Mouse (Mus musculus) urinary bladder, postnatal 25 days (tissue): Measurements from ENCODE around the gene Syt12.

Experiments used
- DNase-seq: peaks from one replicate; pipeline ENCODE4 v3.0.0; 2022; ENCODE audit warnings: low spot score

Gene Syt12

GRCm38 (mm10) chr19:4477345-4478189 is at the start of gene Syt12:
TSS of gene Syt12 (minus strand) at chr19:4477447.
- peak; percentile 54 for DNase-seq

GRCm38 (mm10) chr19:4521426-4522050 is 44.3 kb upstream of the Syt12 start:
- no peak for DNase-seq

GRCm38 (mm10) chr19:4517483-4517882 is 40.2 kb upstream of the Syt12 start:
- DNase-seq = no peak

- no peak for DNase-seq
Observed at GRCm38 (mm10) chr19:4516288-4516687, 39.0 kb upstream of the Syt12 start.

- no peak for DNase-seq
Observed at GRCm38 (mm10) chr19:4515746-4516145, 38.5 kb upstream of the Syt12 start.

- DNase-seq = no peak
Observed at GRCm38 (mm10) chr19:4513236-4513858, 36.1 kb upstream of the Syt12 start.

GRCm38 (mm10) chr19:4511116-4511841 is 34.0 kb upstream of the Syt12 start:
- DNase-seq = no peak

- DNase-seq = peak; percentile 93
Observed at GRCm38 (mm10) chr19:4509986-4510963, 33.0 kb upstream of the Syt12 start, which contains the start of gene Pcx. TSS of gene Pcx (plus strand) at chr19:4510472.

GRCm38 (mm10) chr19:4507746-4508145 is 30.5 kb upstream of the Syt12 start:
- DNase-seq = no peak

GRCm38 (mm10) chr19:4504830-4505229 is 27.6 kb upstream of the Syt12 start:
- DNase-seq = no peak

- no peak for DNase-seq
Observed at GRCm38 (mm10) chr19:4502701-4503100, 25.5 kb upstream of the Syt12 start.

- no peak for DNase-seq
Observed at GRCm38 (mm10) chr19:4498062-4498933, 21.1 kb upstream of the Syt12 start, which contains the start of gene 2010003K11Rik. TSS of gene 2010003K11Rik (minus strand) at chr19:4498583.

GRCm38 (mm10) chr19:4497263-4497973 is 20.2 kb upstream of the Syt12 start:
- peak; percentile 68 for DNase-seq

- DNase-seq = no peak
Observed at GRCm38 (mm10) chr19:4496535-4497262, 19.5 kb upstream of the Syt12 start.

- DNase-seq = no peak
Observed at GRCm38 (mm10) chr19:4495814-4496213, 18.6 kb upstream of the Syt12 start.

- DNase-seq = no peak
Observed at GRCm38 (mm10) chr19:4494707-4495106, 17.5 kb upstream of the Syt12 start.

GRCm38 (mm10) chr19:4492526-4493296 is 15.5 kb upstream of the Syt12 start:
- no peak for DNase-seq
